Mouse (Mus musculus) CD4-positive helper T cell, adult 2 months (primary cell): ENCODE measurements at regions not wholly inside any gene's neighbourhood (a gene's known extent, or its start where the extent isn't known, plus 50 kb on each side); places are given as distances from the start of the nearest gene placed in this dataset.

Experiments used
- DNase-seq: peaks from one replicate; pipeline ENCODE4 v3.0.0-alpha.2; 2012; ENCODE audit warnings: low read depth, missing footprints, low spot score

- DNase-seq = no peak
Measured at GRCm38 (mm10) chr4:105282681-105283462, 125.7 kb downstream of the Plpp3 start.

GRCm38 (mm10) chr4:105285431-105286013 lies 128.4 kb downstream of the Plpp3 start:
- no peak for DNase-seq

- DNase-seq = no peak
Measured at GRCm38 (mm10) chr4:105286299-105286698, 129.2 kb downstream of the Plpp3 start.

GRCm38 (mm10) chr4:105286809-105287208 lies 129.7 kb downstream of the Plpp3 start:
- no peak for DNase-seq

- DNase-seq = no peak
Measured at GRCm38 (mm10) chr4:105287419-105287818, 130.3 kb downstream of the Plpp3 start.

- DNase-seq = no peak
Measured at GRCm38 (mm10) chr4:105289635-105290034, 132.5 kb downstream of the Plpp3 start.

- DNase-seq = no peak
Measured at GRCm38 (mm10) chr4:105290847-105291475, 133.8 kb downstream of the Plpp3 start.

- no peak for DNase-seq
Measured at GRCm38 (mm10) chr4:105291503-105291902, 134.4 kb downstream of the Plpp3 start.

- no peak for DNase-seq
Measured at GRCm38 (mm10) chr4:105299358-105299757, 142.2 kb downstream of the Plpp3 start.

GRCm38 (mm10) chr4:105301547-105301946 lies 144.4 kb downstream of the Plpp3 start:
- no peak for DNase-seq

GRCm38 (mm10) chr4:105304166-105304565 lies 147.0 kb downstream of the Plpp3 start:
- no peak for DNase-seq

- DNase-seq = no peak
Measured at GRCm38 (mm10) chr4:105305931-105306330, 148.8 kb downstream of the Plpp3 start.

GRCm38 (mm10) chr4:105307356-105307755 lies 150.2 kb downstream of the Plpp3 start:
- DNase-seq = no peak

- DNase-seq = no peak
Measured at GRCm38 (mm10) chr4:105307905-105308304, 150.8 kb downstream of the Plpp3 start.

GRCm38 (mm10) chr4:105308971-105309488 lies 151.9 kb downstream of the Plpp3 start:
- DNase-seq = no peak

GRCm38 (mm10) chr4:105312643-105313042 lies 155.5 kb downstream of the Plpp3 start:
- DNase-seq = no peak

GRCm38 (mm10) chr4:105313151-105313818 lies 156.1 kb downstream of the Plpp3 start:
- DNase-seq = no peak

GRCm38 (mm10) chr4:105315095-105315494 lies 157.9 kb downstream of the Plpp3 start:
- no peak for DNase-seq

GRCm38 (mm10) chr4:105316478-105317206 lies 159.5 kb downstream of the Plpp3 start:
- DNase-seq = peak; percentile 2

- DNase-seq = no peak
Measured at GRCm38 (mm10) chr4:105318421-105318820, 161.3 kb downstream of the Plpp3 start.

GRCm38 (mm10) chr4:105323446-105323845 lies 166.3 kb downstream of the Plpp3 start:
- DNase-seq = no peak
